Mouse (Mus musculus) CH12.LX (cell line): ENCODE results near the gene Per3.

Source experiments
- CTCF ChIP-seq, 2 experiments: IDR thresholded peaks in 1 of 2; conservative IDR thresholded peaks in 1 of 2; 2 replicates each; pipeline ENCODE4 v1.5.1; 2011 to 2012; ENCODE audit warnings: low read depth in 2 of 2, low read length in 2 of 2, improper control_type of control experiment in 1 of 2, inconsistent platforms in 1 of 2, mild to moderate bottlenecking in 1 of 2, moderate library complexity in 1 of 2
- EP300 ChIP-seq: IDR thresholded peaks from 2 replicates; pipeline ENCODE4 v1.6.1; 2011; ENCODE audit warnings: low read length, improper control_type of control experiment
- GABPA ChIP-seq: IDR thresholded peaks from 2 replicates; pipeline ENCODE4 v1.6.1; 2012; ENCODE audit warnings: low read depth, low read length, improper control_type of control experiment, inconsistent platforms; ENCODE audit not compliant: insufficient replicate concordance
- MAX ChIP-seq: IDR thresholded peaks from 2 replicates; pipeline ENCODE4 v1.6.1; 2011; ENCODE audit warnings: low read length, improper control_type of control experiment
- MXI1 ChIP-seq: IDR thresholded peaks from 2 replicates; pipeline ENCODE4 v1.6.1; 2011; ENCODE audit warnings: mild to moderate bottlenecking, low read depth, low read length, improper control_type of control experiment
- POLR2A ChIP-seq: IDR thresholded peaks from 2 replicates; pipeline ENCODE4 v1.6.1; 2011; ENCODE audit warnings: low read depth, mild to moderate bottlenecking, improper control_type of control experiment, low read length
- POLR2AphosphoS2 ChIP-seq: IDR thresholded peaks from 2 replicates; pipeline ENCODE4 v1.6.1; 2011; ENCODE audit warnings: low read depth, low read length, improper control_type of control experiment
- RAD21 ChIP-seq: IDR thresholded peaks from 2 replicates; pipeline ENCODE4 v1.6.1; 2011; ENCODE audit warnings: low read depth, mild to moderate bottlenecking, low read length, improper control_type of control experiment, moderate library complexity
- TBP ChIP-seq: conservative IDR thresholded peaks from 2 replicates; pipeline ENCODE4 v1.6.1; 2011; ENCODE audit warnings: low read depth, low read length, improper control_type of control experiment
- ZC3H11A ChIP-seq: IDR thresholded peaks from 2 replicates; pipeline ENCODE4 v1.6.1; 2012; ENCODE audit warnings: low read depth, mild to moderate bottlenecking, inconsistent platforms, low read length, improper control_type of control experiment

- TF ChIP-seq POLR2A (no peak), EP300 (peak; percentile 26; the same call in 1 of the 2 replicates), GABPA (no peak), MXI1 (peak; percentile 48; the same call in 1 of the 2 replicates), CTCF (conservative IDR thresholded peaks at IDR 0.05 in 1 of 2, IDR thresholded peaks at IDR 0.05 in 1 of 2; ENCODE audit: low read depth in 2 of 2, low read length in 2 of 2) (no peak), RAD21 (no peak), MAX (0 out of 2 replicates have a peak, but pooled peaks have one; percentile 45), TBP (no peak), POLR2AphosphoS2 (no peak), ZC3H11A (no peak)
Observed at GRCm38 (mm10) chr4:151005656-151006318, 38.7 kb downstream of the Per3 start.
